10 mouse cellular contexts compared by ENCODE assay signal in genomic region chr7:19693421-19693820, GRCm38 (mm10). TPM values are rescaled to one million over a fixed set of nuclear protein-coding genes. Genes with fewer than 3 reads are reported as not detected.
DNase-seq lines count a peak whose midpoint lies in the region; ATAC-seq and TF ChIP-seq lines count a peak whose summit lies in the region.
"Had no signal": no experiment of that assay in that cellular context is flagged by ENCODE, and none has a peak within 500 bp of the region (broad histone marks: within the 10 kb centered on the region; RNA-seq: fewer than 3 reads in every experiment).

No protein-coding gene starts in this region.

- peak overlapping the region; percentile 28; the same call in 1 of the 2 replicates for H3K27ac ChIP-seq in intestine, embryonic 15.5 days
- H3K27ac ChIP-seq: neural tube, embryonic 13.5 days had no signal

- peak; percentile 38 for DNase-seq in kidney, adult 18-20 months
- DNase-seq in kidney, adult 11 months: no peak
- DNase-seq in Patski (ENCODE audit: low read depth, low spot score): no peak
- DNase-seq in gastrocnemius, adult 18-20 months (ENCODE audit: low spot score): peak; percentile 31
- DNase-seq in lung, postnatal 10 days: peak; percentile 90
- peak; percentile 74 for DNase-seq in yolk sac, embryonic 10.5 days (ENCODE audit: low spot score)
- no peak for DNase-seq in B cell, adult 2 months

- no peaks in the 10 kb centered on the region for H3K27me3 ChIP-seq in Patski
- no peaks in the 10 kb centered on the region for H3K27me3 ChIP-seq in intestine, embryonic 15.5 days (replicated peaks)

- H3K9ac ChIP-seq in intestine, embryonic 15.5 days: no peak overlapping the region
- H3K9ac ChIP-seq: neural tube, embryonic 13.5 days had no signal

- WGBS in intestine, embryonic 15.5 days: 21% methylated on average over 10 of the region's 10 CpGs

- no peaks in the 10 kb centered on the region for H3K9me3 ChIP-seq in intestine, embryonic 15.5 days
- H3K9me3 ChIP-seq: neural tube, embryonic 13.5 days had no signal

- CTCF ChIA-PET in Patski (lab: Charles Lee): interaction anchor here (1.0 to 3.8 kb wide), 3 partner anchors 10 to 27 kb away, joined by 4 to 22 read pairs (median 4); no protein-coding TSS in a partner anchor

- H3K36me3 ChIP-seq in intestine, embryonic 15.5 days: no peaks in the 10 kb centered on the region

- peaks cover 36% of the 10 kb centered on the region for H3K4me1 ChIP-seq in intestine, embryonic 15.5 days (replicated peaks)

- no peak for TF ChIP-seq CTCF in Patski (IDR thresholded peaks at IDR 0.05)

- peak; percentile 66 for ATAC-seq in Patski
- ATAC-seq in intestine, embryonic 15.5 days: peak; percentile 48

- in situ Hi-C loops in Patski (cut with MboI; ENCODE audit: low pct_unique_long_range_greater_than_20kb): no loop called here

- POLR2A ChIA-PET in Patski (lab: Charles Lee): no interaction called here

- no peak overlapping the region for H3K4me3 ChIP-seq in intestine, embryonic 15.5 days (replicated peaks)
- H3K4me3 ChIP-seq: neural tube, embryonic 13.5 days had no signal

- no peak overlapping the region for H3K4me2 ChIP-seq in intestine, embryonic 15.5 days (replicated peaks)
- H3K4me2 ChIP-seq: neural tube, embryonic 13.5 days had no signal

RNA-seq across cellular contexts. Expression of gene Apoc1, which starts 1.0 kb away (rescaled TPM):
- 1.6 TPM for polyA plus RNA-seq in Patski (2021)
- total RNA-seq in gastrocnemius, adult 18-20 months (2021): 1 to 10 TPM in 1 of 2 experiments, under 1 TPM in 1; 0.84 to 4.3 TPM
- polyA plus RNA-seq in intestine, embryonic 15.5 days (2015; fragmentation: Nextera tagmentation; extraction: Ambion mirVana): 27.1 and 34.7 TPM in 2 replicates

RNA-seq across cellular contexts. Expression of gene Apoe, which starts 5.6 kb away (rescaled TPM):
- polyA plus RNA-seq in Patski (2021): 6.0 TPM
- total RNA-seq in gastrocnemius, adult 18-20 months (2021): 10 to 100 TPM; 59.5 to 87.1 TPM
- 296 and 325 TPM in 2 replicates for polyA plus RNA-seq in intestine, embryonic 15.5 days (2015; fragmentation: Nextera tagmentation; extraction: Ambion mirVana)

RNA-seq across cellular contexts. Expression of gene Apoc4, which starts 12.1 kb away (rescaled TPM):
- polyA plus RNA-seq in Patski (2021): 0.09 TPM
- under 1 TPM in 1 of 2 experiments, not detected in 1; 0.95 TPM for total RNA-seq in gastrocnemius, adult 18-20 months (2021)
- polyA plus RNA-seq in intestine, embryonic 15.5 days (2015; fragmentation: Nextera tagmentation; extraction: Ambion mirVana): 4.7 and 7.0 TPM in 2 replicates
- total RNA-seq: gastrocnemius, adult 8-10 months had no signal

RNA-seq across cellular contexts. Expression of gene Gm44805, which starts 12.2 kb away (rescaled TPM):
- not detected for polyA plus RNA-seq in Patski (2021)
- not detected for total RNA-seq in gastrocnemius, adult 18-20 months (2021)
- 0.71 and 1.2 TPM in 2 replicates for polyA plus RNA-seq in intestine, embryonic 15.5 days (2015; fragmentation: Nextera tagmentation; extraction: Ambion mirVana)
- total RNA-seq: gastrocnemius, adult 8-10 months had no signal
- polyA plus RNA-seq: neural tube, embryonic 13.5 days had no signal

RNA-seq across cellular contexts. Expression of gene Apoc2, which starts 15.7 kb away (rescaled TPM):
- not detected for polyA plus RNA-seq in Patski (2021)
- under 1 TPM in 1 of 2 experiments, not detected in 1; 0.74 TPM for total RNA-seq in gastrocnemius, adult 18-20 months (2021)
- polyA plus RNA-seq in intestine, embryonic 15.5 days (2015; fragmentation: Nextera tagmentation; extraction: Ambion mirVana): 164 and 258 TPM in 2 replicates
- total RNA-seq: gastrocnemius, adult 8-10 months had no signal

Comparison
In these comparisons a context has a peak if more than half of its experiments do, and no peak if none do; other contexts are left out.
1. DNase-seq: peak in kidney, adult 18-20 months (single experiment), gastrocnemius, adult 18-20 months (single experiment), lung, postnatal 10 days (single experiment) and yolk sac, embryonic 10.5 days (single experiment); none in kidney, adult 11 months (single experiment), Patski (single experiment) and B cell, adult 2 months (0 of 2).
2. RNA of gene Apoc1, which starts 1.0 kb away (polyA plus RNA-seq): 27.1 to 34.7 TPM in intestine, embryonic 15.5 days; 1.6 TPM in Patski (single experiment); every median in the first group is over 10 times any median in the second.
3. RNA of gene Apoe, which starts 5.6 kb away (polyA plus RNA-seq): 296 to 325 TPM in intestine, embryonic 15.5 days; 6.0 TPM in Patski (single experiment); every median in the first group is over 10 times any median in the second.